Mouse (Mus musculus) hematopoietic stem cell, adult 5-6 weeks (primary cell): Measurements from ENCODE around the gene Trappc10. TPM values are rescaled to one million over a fixed set of nuclear protein-coding genes. Genes with fewer than 3 reads are reported as not detected.

Experiments
- ATAC-seq, 2 experiments: fragments of 125-278 bp in 1 of 2; replicated peaks in 1 of 2; 2 replicates each; pipeline ENCODE4 v1.8.0; 2016 to 2017; ENCODE audit warnings: inconsistent platforms in 2 of 2, mild to moderate bottlenecking in 2 of 2, moderate number of reproducible peaks in 2 of 2, low read depth in 1 of 2, moderate TSS enrichment in 1 of 2; ENCODE audit not compliant: low FRiP score in 2 of 2, poor library complexity in 2 of 2, severe bottlenecking in 2 of 2, insufficient read depth in 1 of 2, low TSS enrichment in 1 of 2
- total RNA-seq: library from RNA; stranded (forward); fragments of 172-1452, 232-1000 nt; gene quantifications from 2 replicates; pipeline ENCODE4 v1.2.3, GENCODE M21; 2017

The Trappc10 gene
- total RNA-seq, 1 experiment from 2014 or later = 24.5 TPM

- ATAC-seq = no peak
Observed at GRCm38 (mm10) chr10:78260916-78261650, 16.6 kb upstream of the Trappc10 start.

- ATAC-seq = no peak
Observed at GRCm38 (mm10) chr10:78260322-78260721, 15.9 kb upstream of the Trappc10 start.

GRCm38 (mm10) chr10:78259702-78260101 is 15.3 kb upstream of the Trappc10 start:
- ATAC-seq = no peak

GRCm38 (mm10) chr10:78259230-78259629 is 14.8 kb upstream of the Trappc10 start:
- ATAC-seq = no peak

GRCm38 (mm10) chr10:78258142-78258675 is 13.8 kb upstream of the Trappc10 start:
- ATAC-seq = no peak

- ATAC-seq = peak; percentile 69 to 78
Observed at GRCm38 (mm10) chr10:78255646-78256059, 11.2 kb upstream of the Trappc10 start.

GRCm38 (mm10) chr10:78247206-78247605 is 2.8 kb upstream of the Trappc10 start:
- ATAC-seq = no peak

GRCm38 (mm10) chr10:78246725-78247124 is 2.3 kb upstream of the Trappc10 start:
- ATAC-seq = no peak

GRCm38 (mm10) chr10:78245225-78245547 is 745 bp upstream of the Trappc10 start:
- no peak for ATAC-seq

GRCm38 (mm10) chr10:78244058-78244437 is 393 bp downstream of the Trappc10 start:
- peak; percentile 39 to 53; a peak in 3 of 4 replicates for ATAC-seq

- no peak for ATAC-seq
Observed at GRCm38 (mm10) chr10:78238926-78239325, 5.5 kb downstream of the Trappc10 start.

- ATAC-seq = no peak
Observed at GRCm38 (mm10) chr10:78238297-78238696, 6.1 kb downstream of the Trappc10 start.

GRCm38 (mm10) chr10:78237809-78238208 is 6.6 kb downstream of the Trappc10 start:
- ATAC-seq = no peak

- peak; percentile 38 to 77; a peak in 3 of 4 replicates for ATAC-seq
Observed at GRCm38 (mm10) chr10:78236885-78237629, 7.4 kb downstream of the Trappc10 start.

- ATAC-seq = no peak
Observed at GRCm38 (mm10) chr10:78233756-78234155, 10.7 kb downstream of the Trappc10 start.

GRCm38 (mm10) chr10:78233161-78233560 is 11.3 kb downstream of the Trappc10 start:
- no peak for ATAC-seq

GRCm38 (mm10) chr10:78232301-78232980 is 12.0 kb downstream of the Trappc10 start:
- 0 out of 4 replicates have a peak, but pooled peaks of 1 of the 2 experiments have one; percentile 1 for ATAC-seq

- ATAC-seq = peak in 1 of 2 experiments; percentile 19; a peak in 1 of 4 replicates
Observed at GRCm38 (mm10) chr10:78228560-78228928, 15.9 kb downstream of the Trappc10 start.
